Comparison of ENCODE assay signal across 24 mouse cellular contexts in the genomic region with DNA sequence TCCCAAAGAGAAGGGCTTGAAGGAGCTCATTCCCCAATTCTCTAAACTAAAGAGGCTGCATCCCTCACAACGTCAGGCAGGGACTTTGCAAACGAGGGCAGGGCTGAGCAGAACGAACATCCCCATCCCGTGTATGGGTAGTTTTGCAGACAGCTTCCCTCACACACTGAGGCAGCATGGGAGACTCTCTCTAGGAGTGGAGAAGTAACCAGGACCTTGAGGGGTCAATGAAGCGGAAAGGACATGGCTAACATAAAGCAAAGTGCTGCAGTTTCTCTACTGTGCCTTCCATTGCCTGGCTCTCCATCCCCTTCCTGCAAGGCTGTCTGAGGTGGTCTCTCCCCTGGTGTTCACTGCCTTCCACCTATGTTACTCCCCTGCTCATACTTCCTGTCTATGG.
"Had no signal": no experiment of that assay in that cellular context is flagged by ENCODE, and none has a peak within 500 bp of the region (broad histone marks: within the 10 kb centered on the region; RNA-seq: fewer than 3 reads in every experiment).

No protein-coding gene starts in this region.

- H3K36me3 ChIP-seq: limb, embryonic 10.5 days; limb, embryonic 13.5 days; liver, embryonic 12.5 days; liver, embryonic 15.5 days; lung, embryonic 15.5 days; neural tube, embryonic 15.5 days had no signal

- H3K4me2 ChIP-seq: limb, embryonic 13.5 days; liver, embryonic 12.5 days; liver, embryonic 15.5 days; lung, embryonic 15.5 days; neural tube, embryonic 12.5 days; neural tube, embryonic 15.5 days had no signal

- H3K9ac ChIP-seq: limb, embryonic 13.5 days; liver, embryonic 12.5 days; liver, embryonic 15.5 days; lung, embryonic 15.5 days; neural tube, embryonic 12.5 days; neural tube, embryonic 15.5 days had no signal

- H3K27me3 ChIP-seq: limb, embryonic 13.5 days; liver, embryonic 12.5 days; liver, embryonic 15.5 days; lung, embryonic 15.5 days; megakaryocyte, embryonic 14.5 days; neural tube, embryonic 12.5 days; neural tube, embryonic 15.5 days had no signal

- H3K4me1 ChIP-seq: limb, embryonic 10.5 days; limb, embryonic 13.5 days; liver, embryonic 12.5 days; liver, embryonic 15.5 days; lung, embryonic 15.5 days; neural tube, embryonic 12.5 days; neural tube, embryonic 15.5 days had no signal

- H3K27ac ChIP-seq: limb, embryonic 10.5 days; limb, embryonic 13.5 days; liver, embryonic 12.5 days; liver, embryonic 15.5 days; lung, embryonic 15.5 days; midbrain, embryonic 10.5 days; neural tube, embryonic 12.5 days; neural tube, embryonic 15.5 days; stomach, postnatal 0 days had no signal

- H3K9me3 ChIP-seq: limb, embryonic 10.5 days; limb, embryonic 13.5 days; liver, embryonic 12.5 days; liver, embryonic 15.5 days; lung, embryonic 15.5 days; megakaryocyte, embryonic 14.5 days; midbrain, embryonic 10.5 days; neural tube, embryonic 15.5 days had no signal

- DNase-seq: kidney, adult 2 months; kidney, postnatal 36 days; liver; lung, adult 18-20 months; lung, postnatal 10 days; lung, postnatal 36 days; midbrain, embryonic 14.5 days; right cerebral cortex, adult 18-20 months; right cerebral cortex, postnatal 14 days; right cerebral cortex, postnatal 4 days; thymus, adult 2 months; thymus, postnatal 14 days; thymus, postnatal 4 days had no signal

- H3K4me3 ChIP-seq: limb, embryonic 10.5 days; limb, embryonic 13.5 days; liver, embryonic 12.5 days; liver, embryonic 15.5 days; lung, embryonic 15.5 days; megakaryocyte, embryonic 14.5 days; midbrain, embryonic 10.5 days; neural tube, embryonic 12.5 days; neural tube, embryonic 15.5 days had no signal

- ATAC-seq: intestine, embryonic 16.5 days; liver, embryonic 12.5 days had no signal
